Mouse (Mus musculus) midbrain, embryonic 12.5 days (tissue): Measurements from ENCODE around the gene Pou2f3. TPM values are rescaled to one million over a fixed set of nuclear protein-coding genes. Genes with fewer than 3 reads are reported as not detected.

Source experiments
- ATAC-seq: fragments of 200-750 bp; cut with Nextera tagmentation; 2 replicates; pipeline ENCODE4 v1.8.0; 2017; ENCODE audit warnings: low read depth, moderate TSS enrichment, moderate library complexity; ENCODE audit not compliant: low FRiP score
- H3K27ac ChIP-seq: fragments of 300-500 bp; sonication (generic); replicated peaks from 2 replicates; pipeline ENCODE4 v1.5.1; 2016; ENCODE audit warnings: mild to moderate bottlenecking
- H3K27me3 ChIP-seq: fragments of 300-500 bp; sonication (generic); 2 replicates; pipeline ENCODE4 v1.6.1; 2016; ENCODE audit warnings: mild to moderate bottlenecking
- H3K36me3 ChIP-seq: fragments of 300-500 bp; sonication (generic); 2 replicates; pipeline ENCODE4 v1.6.1; 2016
- H3K4me1 ChIP-seq: fragments of 300-500 bp; sonication (generic); 2 replicates; pipeline ENCODE4 v1.6.1; 2016
- H3K4me2 ChIP-seq: fragments of 300-500 bp; sonication (generic); replicated peaks from 2 replicates; pipeline ENCODE4 v1.6.1; 2016; ENCODE audit warnings: mild to moderate bottlenecking, moderate library complexity
- H3K4me3 ChIP-seq: fragments of 300-500 bp; sonication (generic); 2 replicates; pipeline ENCODE4 v1.5.1; 2016; ENCODE audit warnings: mild to moderate bottlenecking
- H3K9ac ChIP-seq: fragments of 300-500 bp; sonication (generic); replicated peaks from 2 replicates; pipeline ENCODE4 v1.6.1; 2016; ENCODE audit warnings: mild to moderate bottlenecking, moderate library complexity
- H3K9me3 ChIP-seq: fragments of 300-500 bp; sonication (generic); 2 replicates; pipeline ENCODE4 v1.6.1; 2016; ENCODE audit warnings: mild to moderate bottlenecking
- WGBS: fragments of 180-500 bp; shearing (Covaris S2); methylation state at CpG from one replicate; pipeline ENCODE4 v1.1.7; 2016; 5-methylcytosine and 5-hydroxymethylcytosine counted together
- polyA plus RNA-seq: library from polyadenylated mRNA; unstranded; fragments of >200 nt; fragmentation: Nextera tagmentation; extraction: Ambion mirVana; gene quantifications from 2 replicates; pipeline ENCODE4 v1.2.1, GENCODE M21; 2016

Gene Pou2f3
- polyA plus RNA-seq, 1 experiment from 2014 or later: not detected

- Histone ChIP-seq H3K9me3 (no peaks in the 10 kb centered on the region), H3K27me3 (0 out of 2 replicates have a peak, but pooled peaks cover 6% of the 10 kb centered on the region), H3K4me2 (no peak overlapping the region), H3K4me3 (no peak overlapping the region), H3K36me3 (no peaks in the 10 kb centered on the region), H3K27ac (no peak overlapping the region), H3K9ac (no peak overlapping the region), H3K4me1 (peaks cover 18% of the 10 kb centered on the region)
- WGBS: 92% methylated on average over 7 of the region's 7 CpGs
- ATAC-seq: no peak
Measured at GRCm38 (mm10) chr9:43229962-43230361, 19.8 kb upstream of the Pou2f3 start.

- Histone ChIP-seq H3K36me3 (no peaks in the 10 kb centered on the region), H3K9ac (no peak overlapping the region), H3K4me2 (no peak overlapping the region), H3K27me3 (0 out of 2 replicates have a peak, but pooled peaks cover 8% of the 10 kb centered on the region), H3K4me3 (no peak overlapping the region), H3K27ac (no peak overlapping the region), H3K9me3 (no peaks in the 10 kb centered on the region), H3K4me1 (peaks cover 21% of the 10 kb centered on the region)
- WGBS: 92% methylated on average over 10 of the region's 10 CpGs
- ATAC-seq: no peak
Measured at GRCm38 (mm10) chr9:43229398-43229895, 19.3 kb upstream of the Pou2f3 start.

GRCm38 (mm10) chr9:43228745-43229144 is 18.6 kb upstream of the Pou2f3 start:
- no peak for ATAC-seq
- WGBS: 84% methylated on average over 2 of the region's 2 CpGs
- Histone ChIP-seq H3K4me1 (peaks cover 21% of the 10 kb centered on the region), H3K36me3 (no peaks in the 10 kb centered on the region), H3K4me2 (no peak overlapping the region), H3K9me3 (no peaks in the 10 kb centered on the region), H3K27me3 (0 out of 2 replicates have a peak, but pooled peaks cover 8% of the 10 kb centered on the region), H3K9ac (no peak overlapping the region), H3K4me3 (no peak overlapping the region), H3K27ac (no peak overlapping the region)

GRCm38 (mm10) chr9:43227626-43228025 is 17.5 kb upstream of the Pou2f3 start:
- 91% methylated on average over 8 of the region's 8 CpGs for WGBS
- no peak overlapping the region for H3K4me3 ChIP-seq
- no peak overlapping the region for H3K4me2 ChIP-seq
- no peaks in the 10 kb centered on the region for H3K36me3 ChIP-seq
- 0 out of 2 replicates have a peak, but pooled peaks cover 8% of the 10 kb centered on the region for H3K27me3 ChIP-seq
- no peak overlapping the region for H3K9ac ChIP-seq
- H3K9me3 ChIP-seq: no peaks in the 10 kb centered on the region
- no peak overlapping the region for H3K27ac ChIP-seq
- H3K4me1 ChIP-seq: peaks cover 21% of the 10 kb centered on the region
- no peak for ATAC-seq

- no peak overlapping the region for H3K4me2 ChIP-seq
- 0 out of 2 replicates have a peak, but pooled peaks cover 8% of the 10 kb centered on the region for H3K27me3 ChIP-seq
- H3K9me3 ChIP-seq: no peaks in the 10 kb centered on the region
- H3K9ac ChIP-seq: no peak overlapping the region
- no peaks in the 10 kb centered on the region for H3K36me3 ChIP-seq
- ATAC-seq: no peak
- no peak overlapping the region for H3K27ac ChIP-seq
- no peak overlapping the region for H3K4me3 ChIP-seq
- peaks cover 14% of the 10 kb centered on the region for H3K4me1 ChIP-seq
- WGBS: 81% methylated on average over 9 of the region's 9 CpGs
Measured at GRCm38 (mm10) chr9:43226573-43227160, 16.5 kb upstream of the Pou2f3 start.

GRCm38 (mm10) chr9:43225481-43225880 is 15.3 kb upstream of the Pou2f3 start:
- H3K4me1 ChIP-seq: peaks cover 12% of the 10 kb centered on the region
- WGBS: 43% methylated on average over 2 of the region's 2 CpGs
- no peak overlapping the region for H3K27ac ChIP-seq
- ATAC-seq: no peak
- no peaks in the 10 kb centered on the region for H3K9me3 ChIP-seq
- no peak overlapping the region for H3K4me2 ChIP-seq
- H3K27me3 ChIP-seq: 0 out of 2 replicates have a peak, but pooled peaks cover 8% of the 10 kb centered on the region
- H3K36me3 ChIP-seq: no peaks in the 10 kb centered on the region
- 0 out of 2 replicates have a peak overlapping the region, but pooled peaks have one; percentile 0 for H3K9ac ChIP-seq
- H3K4me3 ChIP-seq: no peak overlapping the region

- no peaks in the 10 kb centered on the region for H3K9me3 ChIP-seq
- no peak overlapping the region for H3K9ac ChIP-seq
- no peak overlapping the region for H3K4me3 ChIP-seq
- H3K36me3 ChIP-seq: no peaks in the 10 kb centered on the region
- H3K27ac ChIP-seq: no peak overlapping the region
- ATAC-seq: no peak
- peaks cover 12% of the 10 kb centered on the region for H3K4me1 ChIP-seq
- 0 out of 2 replicates have a peak, but pooled peaks cover 8% of the 10 kb centered on the region for H3K27me3 ChIP-seq
- no peak overlapping the region for H3K4me2 ChIP-seq
- 53% methylated on average over 11 of the region's 11 CpGs for WGBS
Measured at GRCm38 (mm10) chr9:43224771-43225355, 14.7 kb upstream of the Pou2f3 start.

- no peak for ATAC-seq
- Histone ChIP-seq H3K36me3 (no peaks in the 10 kb centered on the region), H3K27ac (no peak overlapping the region), H3K4me1 (peaks cover 12% of the 10 kb centered on the region), H3K4me3 (no peak overlapping the region), H3K4me2 (no peak overlapping the region), H3K9ac (no peak overlapping the region), H3K9me3 (no peaks in the 10 kb centered on the region), H3K27me3 (0 out of 2 replicates have a peak, but pooled peaks cover 8% of the 10 kb centered on the region)
- WGBS: 39% methylated on average over 8 of the region's 8 CpGs
Measured at GRCm38 (mm10) chr9:43222429-43222715, 12.2 kb upstream of the Pou2f3 start.

GRCm38 (mm10) chr9:43221643-43222428 is 11.7 kb upstream of the Pou2f3 start:
- no peaks in the 10 kb centered on the region for H3K9me3 ChIP-seq
- 0 out of 2 replicates have a peak, but pooled peaks cover 8% of the 10 kb centered on the region for H3K27me3 ChIP-seq
- H3K9ac ChIP-seq: no peak overlapping the region
- H3K27ac ChIP-seq: no peak overlapping the region
- H3K4me3 ChIP-seq: no peak overlapping the region
- H3K4me1 ChIP-seq: peaks cover 12% of the 10 kb centered on the region
- WGBS: 31% methylated on average over 18 of the region's 18 CpGs
- H3K36me3 ChIP-seq: no peaks in the 10 kb centered on the region
- H3K4me2 ChIP-seq: no peak overlapping the region
- peak; percentile 38; the same call in 1 of the 2 replicates for ATAC-seq

- peaks cover 11% of the 10 kb centered on the region for H3K4me1 ChIP-seq
- H3K27me3 ChIP-seq: peaks cover 31% of the 10 kb centered on the region
- H3K4me3 ChIP-seq: no peak overlapping the region
- H3K9ac ChIP-seq: peak overlapping the region; percentile 24; the same call in 1 of the 2 replicates
- no peak overlapping the region for H3K27ac ChIP-seq
- H3K9me3 ChIP-seq: no peaks in the 10 kb centered on the region
- 27% methylated on average over 11 of the region's 11 CpGs for WGBS
- H3K4me2 ChIP-seq: no peak overlapping the region; the same call in 1 of the 2 replicates
- no peak for ATAC-seq
- no peaks in the 10 kb centered on the region for H3K36me3 ChIP-seq
Measured at GRCm38 (mm10) chr9:43210771-43211450, 742 bp upstream of the Pou2f3 start.

GRCm38 (mm10) chr9:43206022-43206390 is 4.2 kb downstream of the Pou2f3 start:
- ATAC-seq: no peak
- peak overlapping the region; percentile 52 for H3K4me2 ChIP-seq
- H3K27me3 ChIP-seq: peaks cover 71% of the 10 kb centered on the region
- H3K36me3 ChIP-seq: no peaks in the 10 kb centered on the region
- no peaks in the 10 kb centered on the region for H3K9me3 ChIP-seq
- H3K9ac ChIP-seq: no peak overlapping the region
- H3K4me3 ChIP-seq: peak overlapping the region; percentile 34
- WGBS: 3% methylated on average over 15 of the region's 15 CpGs
- no peak overlapping the region for H3K27ac ChIP-seq
- H3K4me1 ChIP-seq: peaks cover 19% of the 10 kb centered on the region
